Mouse (Mus musculus) stomach, postnatal 0 days (tissue): ENCODE results near the gene Ermap. TPM values are rescaled to one million over a fixed set of nuclear protein-coding genes. Genes with fewer than 3 reads are reported as not detected.

ENCODE experiments used
- ATAC-seq: fragments of 200-750 bp; cut with Nextera tagmentation; 2 replicates; pipeline ENCODE4 v1.8.0; 2017; ENCODE audit not compliant: low FRiP score, low TSS enrichment
- DNase-seq: peaks from one replicate; pipeline ENCODE4 v3.0.0-alpha.2; 2016; ENCODE audit warnings: low spot score
- H3K27ac ChIP-seq: fragments of 300-500 bp; sonication (generic); replicated peaks from 2 replicates; pipeline ENCODE4 v1.5.1; 2014; ENCODE audit warnings: mild to moderate bottlenecking, control low read depth
- H3K27me3 ChIP-seq: fragments of 300-500 bp; sonication (generic); 2 replicates; pipeline ENCODE4 v1.6.1; 2014; ENCODE audit warnings: low read length; ENCODE audit not compliant: control insufficient read depth, insufficient read depth
- H3K36me3 ChIP-seq: fragments of 300-500 bp; sonication (generic); 2 replicates; pipeline ENCODE4 v1.6.1; 2014; ENCODE audit warnings: low read length, mixed read lengths; ENCODE audit not compliant: control insufficient read depth, insufficient read depth
- H3K4me1 ChIP-seq: fragments of 300-500 bp; sonication (generic); replicated peaks from 2 replicates; pipeline ENCODE4 v1.6.1; 2014; ENCODE audit warnings: antibody characterized with exemption; ENCODE audit not compliant: control insufficient read depth, insufficient read depth
- H3K4me2 ChIP-seq: fragments of 300-500 bp; sonication (generic); replicated peaks from 2 replicates; pipeline ENCODE4 v1.6.1; 2014; ENCODE audit warnings: low read depth, mild to moderate bottlenecking, control low read depth, moderate library complexity
- H3K4me3 ChIP-seq: fragments of 300-500 bp; sonication (generic); 2 replicates; pipeline ENCODE4 v1.5.1; 2014; ENCODE audit warnings: low read depth, low read length, control low read depth
- H3K9ac ChIP-seq: fragments of 300-500 bp; sonication (generic); 2 replicates; pipeline ENCODE4 v1.6.1; 2014; ENCODE audit warnings: mild to moderate bottlenecking, low read length, control low read depth, mixed read lengths
- H3K9me3 ChIP-seq: fragments of 300-500 bp; sonication (generic); 2 replicates; pipeline ENCODE4 v1.6.1; 2016; ENCODE audit warnings: low read length; ENCODE audit not compliant: control insufficient read depth
- CTCF ChIP-seq: IDR thresholded peaks from 2 replicates; pipeline ENCODE4 v1.5.1; 2016; ENCODE audit warnings: antibody characterized with exemption, low read depth, mild to moderate bottlenecking, moderate library complexity
- EP300 ChIP-seq: optimal IDR thresholded peaks from 2 replicates; pipeline ENCODE3; 2016; ENCODE audit warnings: antibody characterized with exemption
- WGBS: fragments of 180-500 bp; shearing (Covaris S2); extraction: QIAGEN DNeasy Blood & Tissue Kit; methylation state at CpG from one replicate; pipeline ENCODE4 v1.1.7; 2014; 5-methylcytosine and 5-hydroxymethylcytosine counted together
- polyA plus RNA-seq: library from polyadenylated mRNA; unstranded; fragments of >200 nt; fragmentation: Nextera tagmentation; extraction: Ambion mirVana; gene quantifications from 2 replicates; pipeline ENCODE4 v1.2.1, GENCODE M21; 2015

The Ermap gene
- polyA plus RNA-seq, 1 experiment from 2014 or later: 0.42 TPM

- ATAC-seq: peak; percentile 98
- no peaks in the 10 kb centered on the region for H3K9me3 ChIP-seq
- H3K9ac ChIP-seq: peak within 1 kb of the TSS; percentile 81
These were observed 42.8 kb upstream of the Ermap start, which contains the start of the genes AU022252 and P3h1 for GRCm38 (mm10) chr4:119232410-119233255. AU022252 (minus strand) TSS chr4:119232712. P3h1 (plus strand) TSS chr4:119232915.

GRCm38 (mm10) chr4:119226751-119227150 lies 36.9 kb upstream of the Ermap start:
- no peak for DNase-seq
- no peak for TF ChIP-seq CTCF
- no peak for TF ChIP-seq EP300
- Histone ChIP-seq H3K9ac (no peak overlapping the region), H3K27me3 (no peaks in the 10 kb centered on the region), H3K27ac (no peak overlapping the region), H3K36me3 (peaks cover 10% of the 10 kb centered on the region; the same call in 1 of the 2 replicates), H3K4me2 (no peak overlapping the region), H3K4me3 (no peak overlapping the region), H3K9me3 (no peaks in the 10 kb centered on the region), H3K4me1 (no peaks in the 10 kb centered on the region)
- WGBS: 89% methylated on average over 11 of the region's 11 CpGs
- ATAC-seq: no peak

More at GRCm38 (mm10) chr4:119232410-119233255, 42.8 kb upstream of the Ermap start, which contains the start of the genes AU022252 and P3h1:
- Histone ChIP-seq H3K27ac (peak within 1 kb of the TSS; percentile 76), H3K4me1 (no peaks in the 10 kb centered on the region), H3K4me3 (peak within 1 kb of the TSS; percentile 87), H3K4me2 (peak within 1 kb of the TSS; percentile 89), H3K27me3 (no peaks in the 10 kb centered on the region), H3K36me3 (no peaks in the 10 kb centered on the region; the same call in 1 of the 2 replicates)
- TF ChIP-seq CTCF (no peak), EP300 (no peak)
- peak; percentile 97 for DNase-seq
- WGBS: under 1% methylated on average over 57 of the region's 71 CpGs

DNA sequence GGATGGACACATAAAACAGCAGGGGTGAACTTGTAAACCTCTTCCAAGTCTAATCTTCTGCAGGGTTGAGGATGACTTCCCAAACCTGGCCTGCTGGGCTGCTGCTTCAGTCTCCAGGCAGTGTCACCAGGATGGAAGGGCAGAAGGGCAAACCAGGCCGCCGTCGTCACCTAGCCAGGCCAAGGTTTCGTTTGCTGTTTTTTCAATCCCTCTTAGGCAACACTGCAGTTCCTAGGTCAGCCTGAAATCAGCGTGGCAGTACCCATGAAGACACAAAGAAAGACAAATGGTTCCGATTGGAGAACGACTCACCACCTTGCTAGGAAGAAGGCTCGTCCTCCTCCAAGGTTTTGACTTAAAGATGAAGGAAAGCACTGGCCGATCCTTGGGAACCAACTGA lies 35.9 kb upstream of the Ermap start:
- Histone ChIP-seq H3K4me1 (no peaks in the 10 kb centered on the region), H3K4me3 (no peak overlapping the region), H3K27me3 (no peaks in the 10 kb centered on the region), H3K36me3 (peaks cover 10% of the 10 kb centered on the region; the same call in 1 of the 2 replicates), H3K27ac (no peak overlapping the region), H3K9me3 (no peaks in the 10 kb centered on the region), H3K4me2 (no peak overlapping the region), H3K9ac (no peak overlapping the region)
- TF ChIP-seq EP300 (no peak), CTCF (no peak)
- ATAC-seq (no peak), DNase-seq (no peak)
- 85% methylated on average over 9 of the region's 9 CpGs for WGBS

DNA sequence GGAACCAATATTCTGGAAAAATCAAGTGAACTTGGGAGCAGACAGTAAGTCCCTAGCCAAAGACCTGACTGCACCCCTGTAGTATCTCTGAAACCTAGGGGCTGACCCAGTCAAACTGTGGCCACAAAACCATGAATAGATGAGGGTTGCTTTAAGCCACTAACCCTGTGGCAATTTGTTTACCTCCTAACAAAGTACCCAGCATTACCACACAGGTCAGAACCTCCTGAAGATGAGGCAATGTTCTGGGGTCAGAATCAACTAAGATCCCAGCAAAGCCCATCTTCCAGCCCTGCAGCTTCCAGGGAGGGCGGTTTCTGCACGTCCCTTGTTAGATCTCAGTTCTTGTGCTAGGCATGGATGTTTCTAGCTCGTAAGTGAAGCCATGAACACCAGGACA lies 34.7 kb upstream of the Ermap start:
- TF ChIP-seq EP300: no peak
- TF ChIP-seq CTCF: no peak
- Histone ChIP-seq H3K27ac (no peak overlapping the region), H3K4me3 (no peak overlapping the region), H3K4me2 (no peak overlapping the region), H3K4me1 (no peaks in the 10 kb centered on the region), H3K27me3 (no peaks in the 10 kb centered on the region), H3K36me3 (peaks cover 10% of the 10 kb centered on the region; the same call in 1 of the 2 replicates), H3K9me3 (no peaks in the 10 kb centered on the region), H3K9ac (no peak overlapping the region)
- DNase-seq: no peak
- 95% methylated on average over 3 of the region's 3 CpGs for WGBS
- no peak for ATAC-seq

- TF ChIP-seq EP300 (no peak), CTCF (peak; percentile 80)
- 69% methylated on average over 1 of the region's 1 CpGs for WGBS
- Histone ChIP-seq H3K27me3 (no peaks in the 10 kb centered on the region), H3K27ac (no peak overlapping the region), H3K4me1 (no peaks in the 10 kb centered on the region), H3K4me2 (no peak overlapping the region), H3K9ac (no peak overlapping the region), H3K9me3 (no peaks in the 10 kb centered on the region), H3K4me3 (no peak overlapping the region), H3K36me3 (peaks cover 10% of the 10 kb centered on the region; the same call in 1 of the 2 replicates)
- DNase-seq: peak; percentile 50
- ATAC-seq: peak; percentile 45; the same call in 1 of the 2 replicates
These were observed 33.9 kb upstream of the Ermap start for GRCm38 (mm10) chr4:119223696-119224095.

DNA sequence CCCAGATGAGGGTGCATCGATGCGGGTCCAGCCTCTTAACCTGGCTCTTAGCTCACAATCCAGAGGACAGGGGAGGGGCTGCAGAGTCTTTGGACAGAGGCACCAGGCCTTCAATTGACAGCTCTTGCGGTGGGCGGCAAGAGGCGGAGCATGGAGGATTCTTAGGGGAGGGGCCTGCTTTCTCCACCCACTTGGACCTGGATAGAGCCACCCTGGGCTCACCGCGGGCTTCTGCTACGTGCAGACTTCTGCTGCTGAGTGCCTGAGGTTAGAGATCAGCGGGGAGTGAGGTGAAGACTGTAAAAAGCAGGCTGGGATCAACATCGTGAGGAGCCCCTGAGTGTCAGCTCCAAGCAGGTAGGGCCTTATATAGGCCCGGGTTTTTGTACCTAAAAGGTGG lies 28.4 kb upstream of the Ermap start, which contains the start of gene Tmem269:
Gene Tmem269, minus strand, starts transcription at position 49 of the 400 bp plus-strand sequence.
- H3K4me3 ChIP-seq: no peak within 1 kb of the TSS
- 13% methylated on average over 11 of the region's 11 CpGs for WGBS
- H3K36me3 ChIP-seq: no peaks in the 10 kb centered on the region; the same call in 1 of the 2 replicates
- H3K4me1 ChIP-seq: no peaks in the 10 kb centered on the region
- DNase-seq (no peak), ATAC-seq (no peak)
- H3K4me2 ChIP-seq: no peak within 1 kb of the TSS
- H3K27ac ChIP-seq: no peak within 1 kb of the TSS
- TF ChIP-seq EP300 (no peak), CTCF (no peak)
- H3K9ac ChIP-seq: no peak within 1 kb of the TSS
- H3K9me3 ChIP-seq: no peaks in the 10 kb centered on the region
- H3K27me3 ChIP-seq: no peaks in the 10 kb centered on the region
